Mouse (Mus musculus) heart, adult 2 months (tissue): ENCODE measurements around the gene Tubb3. TPM values are rescaled to one million over a fixed set of nuclear protein-coding genes. Genes with fewer than 3 reads are reported as not detected.
A peak's percentile ranks its signal among the peaks of the same experiment; 100 is the strongest.

Experiments used
- DNase-seq, 2 experiments: peaks; one replicate each; pipeline ENCODE4 v3.0.0; 2021
- H3K27ac ChIP-seq: fragments of 200-600 bp; 2 replicates; pipeline ENCODE4 v1.8.1; 2022
- H3K27me3 ChIP-seq: fragments of 200-500 bp; 2 replicates; pipeline ENCODE4 v1.6.1; 2012; ENCODE audit warnings: mild to moderate bottlenecking, low read length, inconsistent platforms, mixed read lengths; ENCODE audit not compliant: control insufficient read depth, insufficient read depth
- H3K36me3 ChIP-seq: fragments of 200-500 bp; 2 replicates; pipeline ENCODE4 v1.6.1; 2012; ENCODE audit warnings: low read length, inconsistent platforms; ENCODE audit not compliant: control insufficient read depth, insufficient read depth
- H3K4me1 ChIP-seq: fragments of 200-500 bp; 2 replicates; pipeline ENCODE4 v1.6.1; 2011; ENCODE audit warnings: low read length; ENCODE audit not compliant: control insufficient read depth, insufficient read depth
- H3K4me3 ChIP-seq: fragments of 200-600 bp; 2 replicates; pipeline ENCODE4 v1.8.1; 2022
- H3K79me2 ChIP-seq: fragments of 200-500 bp; replicated peaks from 2 replicates; pipeline ENCODE4 v1.6.1; 2012; ENCODE audit warnings: mild to moderate bottlenecking, inconsistent platforms, low read length, moderate library complexity, mixed read lengths; ENCODE audit not compliant: control insufficient read depth, insufficient read depth
- H3K9ac ChIP-seq: fragments of 200-500 bp; 2 replicates; pipeline ENCODE4 v1.6.1; 2012; ENCODE audit warnings: low read depth, mild to moderate bottlenecking, control low read depth, inconsistent platforms, low read length, mixed read lengths
- CTCF ChIP-seq: fragments of 200-600 bp; IDR thresholded peaks from 2 replicates; pipeline ENCODE4 v1.8.1; 2022; ENCODE audit warnings: antibody characterized with exemption, mild to moderate bottlenecking, moderate library complexity
- EP300 ChIP-seq: fragments of 200-500 bp; IDR thresholded peaks from 2 replicates; pipeline ENCODE4 v1.6.1; 2011; ENCODE audit warnings: low read depth, low read length, control low read depth; ENCODE audit not compliant: insufficient read depth
- POLR2A ChIP-seq: fragments of 200-500 bp; IDR thresholded peaks from 2 replicates; pipeline ENCODE4 v1.6.1; 2011; ENCODE audit warnings: mild to moderate bottlenecking, low read depth, low read length, control low read depth; ENCODE audit not compliant: insufficient read depth
- WGBS: fragments of 180-500 bp; shearing (Covaris S2); methylation state at CpG from one replicate; pipeline ENCODE4 v1.1.7; 2018; 5-methylcytosine and 5-hydroxymethylcytosine counted together
- intact Hi-C: fragments of 180-260 bp; cut with DNase I; formaldehyde crosslinking; loops from one replicate; pipeline ENCODE4 v1.15.1; 2025
- polyA plus RNA-seq: library from polyadenylated mRNA; depleted of rRNA; stranded (reverse); fragments of >200 nt; gene quantifications from 2 replicates; pipeline ENCODE4 v1.2.3, GENCODE M21; 2012
- total RNA-seq, 2 experiments: library from RNA; stranded (reverse); gene quantifications; 2 replicates each; pipeline ENCODE4 v1.2.3; 2021

Tubb3 gene
- total and polyA plus RNA-seq, 3 experiments = 0.59 to 6.2 TPM; not detected in 1

GRCm38 (mm10) chr8:123420525-123421281 lies 9.5 kb downstream of the Tubb3 start:
- 91% methylated on average over 34 of the region's 34 CpGs for WGBS
- intact Hi-C loops = loop anchor here (5.0 kb wide), 1 partner anchor 103 kb away; the partner anchor contains the start of gene Fanca
- Histone ChIP-seq H3K27me3 (peaks cover 2% of the 10 kb centered on the region; the same call in 1 of the 2 replicates), H3K36me3 (no peaks in the 10 kb centered on the region), H3K79me2 (no peaks in the 10 kb centered on the region), H3K4me3 (no peak overlapping the region), H3K9ac (no peak overlapping the region), H3K27ac (no peak overlapping the region), H3K4me1 (peaks cover 2% of the 10 kb centered on the region; the same call in 1 of the 2 replicates)
- TF ChIP-seq POLR2A (no peak), CTCF (no peak), EP300 (no peak)
- DNase-seq = no peak

DNA sequence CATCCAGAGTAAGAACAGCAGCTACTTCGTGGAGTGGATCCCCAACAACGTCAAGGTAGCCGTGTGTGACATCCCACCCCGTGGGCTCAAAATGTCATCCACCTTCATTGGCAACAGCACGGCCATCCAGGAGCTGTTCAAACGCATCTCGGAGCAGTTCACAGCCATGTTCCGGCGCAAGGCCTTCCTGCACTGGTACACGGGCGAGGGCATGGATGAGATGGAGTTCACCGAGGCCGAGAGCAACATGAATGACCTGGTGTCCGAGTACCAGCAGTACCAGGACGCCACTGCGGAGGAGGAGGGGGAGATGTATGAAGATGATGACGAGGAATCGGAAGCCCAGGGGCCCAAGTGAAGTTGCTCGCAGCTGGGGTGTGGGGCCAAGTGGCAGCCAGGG lies 10.1 kb downstream of the Tubb3 start:
- Histone ChIP-seq H3K79me2 (no peaks in the 10 kb centered on the region), H3K27ac (no peak overlapping the region), H3K4me1 (peaks cover 2% of the 10 kb centered on the region; the same call in 1 of the 2 replicates), H3K36me3 (no peaks in the 10 kb centered on the region), H3K9ac (no peak overlapping the region), H3K27me3 (peaks cover 2% of the 10 kb centered on the region; the same call in 1 of the 2 replicates), H3K4me3 (no peak overlapping the region)
- no peak for DNase-seq
- WGBS = 81% methylated on average over 19 of the region's 19 CpGs
- TF ChIP-seq EP300 (no peak), POLR2A (no peak), CTCF (no peak)
- intact Hi-C loops = loop anchor here (5.0 kb wide), 1 partner anchor 104 kb away; the partner anchor contains the start of gene Fanca

GRCm38 (mm10) chr8:123422056-123422780 lies 11.0 kb downstream of the Tubb3 start:
- peak; percentile 63 to 64 for DNase-seq
- no peak overlapping the region for H3K27ac ChIP-seq
- H3K27me3 ChIP-seq = peaks cover 2% of the 10 kb centered on the region; the same call in 1 of the 2 replicates
- no peak for TF ChIP-seq POLR2A
- peak; percentile 90 for TF ChIP-seq CTCF
- TF ChIP-seq EP300 = no peak
- H3K4me1 ChIP-seq = peaks cover 2% of the 10 kb centered on the region; the same call in 1 of the 2 replicates
- H3K79me2 ChIP-seq = no peaks in the 10 kb centered on the region
- no peaks in the 10 kb centered on the region for H3K36me3 ChIP-seq
- intact Hi-C loops = loop anchor here (5.0 kb wide), 1 partner anchor 105 kb away; the partner anchor contains the start of gene Fanca
- no peak overlapping the region for H3K9ac ChIP-seq
- 7% methylated on average over 17 of the region's 17 CpGs for WGBS
- H3K4me3 ChIP-seq = peak overlapping the region; percentile 33; the same call in 1 of the 2 replicates

GRCm38 (mm10) chr8:123422781-123423159 lies 11.5 kb downstream of the Tubb3 start:
- DNase-seq = no peak
- peaks cover 2% of the 10 kb centered on the region; the same call in 1 of the 2 replicates for H3K4me1 ChIP-seq
- 22% methylated on average over 3 of the region's 3 CpGs for WGBS
- H3K9ac ChIP-seq = no peak overlapping the region
- H3K4me3 ChIP-seq = no peak overlapping the region
- no peak for TF ChIP-seq POLR2A
- no peak for TF ChIP-seq EP300
- no peak for TF ChIP-seq CTCF
- intact Hi-C loops = loop anchor here (5.0 kb wide), 1 partner anchor 105 kb away; the partner anchor contains the start of gene Fanca
- H3K36me3 ChIP-seq = no peaks in the 10 kb centered on the region
- H3K79me2 ChIP-seq = no peaks in the 10 kb centered on the region
- peaks cover 2% of the 10 kb centered on the region; the same call in 1 of the 2 replicates for H3K27me3 ChIP-seq
- no peak overlapping the region for H3K27ac ChIP-seq

DNA sequence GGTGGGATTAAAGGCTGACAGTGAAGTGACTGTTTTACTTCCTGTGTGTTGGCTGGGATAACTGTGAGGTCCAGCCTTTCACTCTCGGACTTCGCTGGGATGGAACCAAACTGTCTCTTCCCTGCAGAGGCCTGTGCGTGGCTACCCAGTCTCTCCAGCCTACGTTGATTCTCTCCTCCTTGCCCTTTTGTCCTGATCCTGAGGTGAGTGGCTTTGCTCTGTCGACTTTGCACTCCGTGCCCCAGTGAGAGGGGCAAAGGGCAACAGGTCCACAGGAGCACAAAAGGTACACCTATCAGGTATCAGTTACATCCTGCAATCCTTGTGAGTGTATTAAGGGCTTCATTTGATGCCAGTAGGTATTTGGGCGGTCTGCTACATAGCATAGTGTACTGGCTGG lies 12.2 kb downstream of the Tubb3 start, which contains the start of gene Def8:
Gene Def8, plus strand, starts transcription at position 87 of the 400 bp plus-strand sequence.
- Histone ChIP-seq H3K36me3 (no peaks in the 10 kb centered on the region), H3K79me2 (no peaks in the 10 kb centered on the region), H3K27me3 (peaks cover 2% of the 10 kb centered on the region; the same call in 1 of the 2 replicates), H3K27ac (no peak within 1 kb of the TSS), H3K4me3 (peak within 1 kb of the TSS; percentile 33; the same call in 1 of the 2 replicates), H3K9ac (no peak within 1 kb of the TSS), H3K4me1 (peaks cover 2% of the 10 kb centered on the region; the same call in 1 of the 2 replicates)
- TF ChIP-seq POLR2A (no peak), EP300 (no peak), CTCF (no peak)
- intact Hi-C loops = loop anchor here (5.0 kb wide), 1 partner anchor 106 kb away; the partner anchor contains the start of gene Fanca
- no peak for DNase-seq
- 83% methylated on average over 7 of the region's 7 CpGs for WGBS
